Mouse (Mus musculus) left cerebral cortex, adult 9 months (tissue): ENCODE measurements around the gene Tmem9b.

Experiments used
- DNase-seq, 2 experiments: peaks; one replicate each; pipeline ENCODE4 v3.0.0; 2022; ENCODE audit warnings: low spot score in 2 of 2

Gene Tmem9b

DNA sequence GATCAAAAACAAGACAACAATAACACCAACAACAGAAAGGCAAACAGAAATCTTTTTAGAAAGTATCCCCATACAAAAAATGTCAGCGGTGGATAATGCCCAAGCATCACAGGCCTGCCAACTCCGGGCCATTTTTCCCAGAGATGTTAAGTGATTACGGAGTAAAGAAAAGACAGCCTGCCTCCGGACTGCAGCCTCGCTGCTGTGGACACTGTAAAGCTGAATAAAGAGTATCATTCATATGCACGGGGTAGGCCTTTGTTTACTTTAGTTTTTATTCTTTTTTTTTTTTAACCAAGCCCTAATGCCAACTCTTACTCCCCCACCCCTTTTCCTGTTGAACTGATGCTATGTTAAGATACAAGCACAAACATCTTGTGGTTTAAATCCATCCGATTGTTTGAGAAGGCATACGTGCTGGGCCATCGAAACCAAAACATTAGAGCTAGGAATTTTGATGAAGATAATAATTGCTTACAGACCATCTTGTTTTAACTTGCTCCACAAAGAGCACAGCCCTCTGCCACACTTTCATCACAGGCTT, 66.0 kb downstream of the Tmem9b start:
- no peak for DNase-seq
